Mouse (Mus musculus): Measurements from ENCODE around the gene Pygb. TPM values are rescaled to one million over a fixed set of nuclear protein-coding genes. Genes with fewer than 3 reads are reported as not detected.

The Pygb gene
- 19.2 and 29.4 TPM in 2 replicates for polyA plus RNA-seq (2015; fragmentation: Nextera tagmentation; extraction: Ambion mirVana)

GRCm38 (mm10) chr2:150786251-150787180 lies at the start of gene Pygb:
Gene Pygb (plus strand): TSS chr2:150786735.

GRCm38 (mm10) chr2:150748854-150749253 lies 37.7 kb upstream of the Pygb start, which contains the start of gene Entpd6:
Gene Entpd6 (plus strand): TSS chr2:150749042.

Other genes starting within 250 kb of the Pygb start
- gene Cst7, start 216.3 kb upstream of the Pygb start, polyA plus RNA-seq (2015; fragmentation: Nextera tagmentation; extraction: Ambion mirVana): 3.8 and 5.6 TPM in 2 replicates
- 27.1 and 85.5 TPM in 2 replicates for gene Apmap, start 178.2 kb upstream of the Pygb start, polyA plus RNA-seq (2015; fragmentation: Nextera tagmentation; extraction: Ambion mirVana)
- 10.9 and 12.9 TPM in 2 replicates for gene Acss1, start 118.2 kb upstream of the Pygb start, polyA plus RNA-seq (2015; fragmentation: Nextera tagmentation; extraction: Ambion mirVana)
- gene Vsx1, start 97.4 kb upstream of the Pygb start, polyA plus RNA-seq (2015; fragmentation: Nextera tagmentation; extraction: Ambion mirVana): not detected in 2 replicates
- gene Entpd6, start 37.7 kb upstream of the Pygb start, polyA plus RNA-seq (2015; fragmentation: Nextera tagmentation; extraction: Ambion mirVana): 10.3 and 16.7 TPM in 2 replicates
- gene Abhd12, start 118.0 kb downstream of the Pygb start, polyA plus RNA-seq (2015; fragmentation: Nextera tagmentation; extraction: Ambion mirVana): 29.2 and 41.6 TPM in 2 replicates
- 6.6 and 7.6 TPM in 2 replicates for gene Gins1, start 118.7 kb downstream of the Pygb start, polyA plus RNA-seq (2015; fragmentation: Nextera tagmentation; extraction: Ambion mirVana)